Mouse (Mus musculus): Measurements from ENCODE around the gene Gm49405. TPM values are rescaled to one million over a fixed set of nuclear protein-coding genes. Genes with fewer than 3 reads are reported as not detected.
"Not testable (repeated sequence)": the region's sequence is repeated elsewhere in the genome, so short reads cannot be mapped to it uniquely, and the experiment has no call there.

Gm49405 gene
- 2.1 TPM in 2 replicates for polyA plus RNA-seq (2011; ENCODE audit: insufficient read length, low read depth, missing spikeins)

- TF ChIP-seq CTCF (IDR thresholded peaks at IDR 0.05; ENCODE audit: borderline replicate concordance, insufficient read depth, low read length) (peak; percentile 39; the same call in 1 of the 2 replicates), POLR2A (IDR thresholded peaks at IDR 0.05; ENCODE audit: low read depth, low read length) (peak; percentile 98)
- H3K4me1 ChIP-seq (ENCODE audit: control insufficient read depth, insufficient read depth, low read length): no peaks in the 10 kb centered on the region
- peak within 1 kb of the TSS; percentile 83 for H3K4me3 ChIP-seq (ENCODE audit: insufficient read depth, low read length)
- peak within 1 kb of the TSS; percentile 95 for H3K27ac ChIP-seq (ENCODE audit: insufficient read depth, low read length)
Observed at GRCm38 (mm10) chr19:4000119-4000900, at the start of gene Gm49405, which contains the start of gene Nudt8. TSS of gene Gm49405 (plus strand) at chr19:4000626. TSS of gene Nudt8 (plus strand) at chr19:4000580.

- H3K27ac ChIP-seq (ENCODE audit: insufficient read depth, low read length): no peak overlapping the region
- TF ChIP-seq CTCF (IDR thresholded peaks at IDR 0.05; ENCODE audit: borderline replicate concordance, insufficient read depth, low read length) (no peak), POLR2A (IDR thresholded peaks at IDR 0.05; ENCODE audit: low read depth, low read length) (no peak)
- H3K4me3 ChIP-seq (ENCODE audit: insufficient read depth, low read length): no peak overlapping the region
- no peaks in the 10 kb centered on the region for H3K4me1 ChIP-seq (ENCODE audit: control insufficient read depth, insufficient read depth, low read length)
Observed at GRCm38 (mm10) chr19:3951461-3951860, 49.0 kb upstream of the Gm49405 start.

- TF ChIP-seq POLR2A (IDR thresholded peaks at IDR 0.05; ENCODE audit: low read depth, low read length): no peak
- TF ChIP-seq CTCF (IDR thresholded peaks at IDR 0.05; ENCODE audit: borderline replicate concordance, insufficient read depth, low read length): no peak
- Histone ChIP-seq H3K4me3 (ENCODE audit: insufficient read depth, low read length) (no peak overlapping the region), H3K27ac (ENCODE audit: insufficient read depth, low read length) (no peak overlapping the region), H3K4me1 (ENCODE audit: control insufficient read depth, insufficient read depth, low read length) (no peaks in the 10 kb centered on the region)
Observed at GRCm38 (mm10) chr19:3952099-3952498, 48.3 kb upstream of the Gm49405 start.

DNA sequence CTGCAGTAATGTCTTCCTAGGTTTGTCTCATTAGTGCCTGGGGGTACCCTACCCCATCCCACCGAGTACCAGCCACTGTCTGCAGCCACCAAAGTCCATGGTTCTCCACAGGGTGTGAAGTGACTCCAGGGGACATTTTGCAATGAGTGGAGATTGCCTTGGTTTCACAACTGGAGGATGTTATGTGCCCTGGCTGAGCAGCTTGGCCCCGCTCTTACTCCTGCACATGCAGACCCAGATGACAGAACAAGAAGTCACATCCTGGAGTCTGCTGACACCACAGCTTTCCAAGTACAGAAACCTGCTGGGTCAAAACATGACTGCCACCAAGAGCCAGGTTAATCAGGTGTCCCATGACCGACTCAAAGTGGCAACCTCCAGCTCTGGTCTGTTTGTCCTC lies 45.4 kb upstream of the Gm49405 start:
- Histone ChIP-seq H3K4me3 (ENCODE audit: insufficient read depth, low read length) (no peak overlapping the region), H3K27ac (ENCODE audit: insufficient read depth, low read length) (no peak overlapping the region), H3K4me1 (ENCODE audit: control insufficient read depth, insufficient read depth, low read length) (no peaks in the 10 kb centered on the region)
- TF ChIP-seq CTCF (IDR thresholded peaks at IDR 0.05; ENCODE audit: borderline replicate concordance, insufficient read depth, low read length): no peak
- no peak for TF ChIP-seq POLR2A (IDR thresholded peaks at IDR 0.05; ENCODE audit: low read depth, low read length)

- Histone ChIP-seq H3K27ac (ENCODE audit: insufficient read depth, low read length) (no peak overlapping the region), H3K4me1 (ENCODE audit: control insufficient read depth, insufficient read depth, low read length) (no peaks in the 10 kb centered on the region), H3K4me3 (ENCODE audit: insufficient read depth, low read length) (no peak overlapping the region)
- TF ChIP-seq CTCF (IDR thresholded peaks at IDR 0.05; ENCODE audit: borderline replicate concordance, insufficient read depth, low read length) (no peak), POLR2A (IDR thresholded peaks at IDR 0.05; ENCODE audit: low read depth, low read length) (no peak)
Observed at GRCm38 (mm10) chr19:3955804-3956203, 44.6 kb upstream of the Gm49405 start.

- not testable (repeated sequence) for H3K4me3 ChIP-seq (ENCODE audit: insufficient read depth, low read length); H3K4me1 ChIP-seq (ENCODE audit: control insufficient read depth, insufficient read depth, low read length); H3K27ac ChIP-seq (ENCODE audit: insufficient read depth, low read length)
Observed at GRCm38 (mm10) chr19:3957296-3958036, 43.0 kb upstream of the Gm49405 start.

- TF ChIP-seq POLR2A (IDR thresholded peaks at IDR 0.05; ENCODE audit: low read depth, low read length): no peak
- TF ChIP-seq CTCF (IDR thresholded peaks at IDR 0.05; ENCODE audit: borderline replicate concordance, insufficient read depth, low read length): no peak
- Histone ChIP-seq H3K4me1 (ENCODE audit: control insufficient read depth, insufficient read depth, low read length) (no peaks in the 10 kb centered on the region), H3K27ac (ENCODE audit: insufficient read depth, low read length) (no peak within 1 kb of the TSS), H3K4me3 (ENCODE audit: insufficient read depth, low read length) (no peak within 1 kb of the TSS)
Observed at GRCm38 (mm10) chr19:3958470-3958869, 42.0 kb upstream of the Gm49405 start, which contains the start of gene Aldh3b3. TSS of gene Aldh3b3 (plus strand) at chr19:3958645.

DNA sequence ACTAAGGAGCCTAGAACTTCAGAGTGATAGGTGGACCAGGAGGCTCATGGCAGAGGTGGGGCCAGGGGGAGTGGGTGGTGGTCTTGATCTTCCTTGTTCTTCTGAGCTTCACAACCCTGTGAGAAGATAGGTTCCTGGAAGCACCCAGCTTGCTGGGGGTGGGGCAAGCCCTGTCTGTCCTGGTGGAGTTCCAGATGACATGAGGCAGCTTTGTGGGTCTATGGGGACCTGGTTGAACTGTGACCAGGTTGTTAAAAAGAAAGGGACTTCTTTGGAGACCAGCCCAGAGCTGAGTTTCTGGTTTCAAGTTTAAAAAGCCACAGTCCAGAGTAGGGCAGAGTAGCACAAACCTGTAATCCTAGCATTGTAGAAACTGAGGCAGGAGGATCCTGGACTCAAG lies 41.4 kb upstream of the Gm49405 start:
- Histone ChIP-seq H3K4me1 (ENCODE audit: control insufficient read depth, insufficient read depth, low read length) (no peaks in the 10 kb centered on the region), H3K27ac (ENCODE audit: insufficient read depth, low read length) (no peak overlapping the region), H3K4me3 (ENCODE audit: insufficient read depth, low read length) (no peak overlapping the region)
- TF ChIP-seq POLR2A (IDR thresholded peaks at IDR 0.05; ENCODE audit: low read depth, low read length) (no peak), CTCF (IDR thresholded peaks at IDR 0.05; ENCODE audit: borderline replicate concordance, insufficient read depth, low read length) (no peak)

- no peak overlapping the region for H3K4me3 ChIP-seq (ENCODE audit: insufficient read depth, low read length)
- no peak for TF ChIP-seq CTCF (IDR thresholded peaks at IDR 0.05; ENCODE audit: borderline replicate concordance, insufficient read depth, low read length)
- no peak for TF ChIP-seq POLR2A (IDR thresholded peaks at IDR 0.05; ENCODE audit: low read depth, low read length)
- no peak overlapping the region for H3K27ac ChIP-seq (ENCODE audit: insufficient read depth, low read length)
- no peaks in the 10 kb centered on the region for H3K4me1 ChIP-seq (ENCODE audit: control insufficient read depth, insufficient read depth, low read length)
Observed at GRCm38 (mm10) chr19:3960211-3960610, 40.2 kb upstream of the Gm49405 start.

- H3K4me1 ChIP-seq (ENCODE audit: control insufficient read depth, insufficient read depth, low read length); H3K4me3 ChIP-seq (ENCODE audit: insufficient read depth, low read length): not testable (repeated sequence)
Observed at GRCm38 (mm10) chr19:3961805-3962204, 38.6 kb upstream of the Gm49405 start.

More at GRCm38 (mm10) chr19:3961805-3962204, 38.6 kb upstream of the Gm49405 start:
- H3K27ac ChIP-seq (ENCODE audit: insufficient read depth, low read length): not testable (repeated sequence)

All from embryonic fibroblast, embryonic 13.5 days (primary cell).